Mouse (Mus musculus): ENCODE data around the gene Cfap61.

DNA sequence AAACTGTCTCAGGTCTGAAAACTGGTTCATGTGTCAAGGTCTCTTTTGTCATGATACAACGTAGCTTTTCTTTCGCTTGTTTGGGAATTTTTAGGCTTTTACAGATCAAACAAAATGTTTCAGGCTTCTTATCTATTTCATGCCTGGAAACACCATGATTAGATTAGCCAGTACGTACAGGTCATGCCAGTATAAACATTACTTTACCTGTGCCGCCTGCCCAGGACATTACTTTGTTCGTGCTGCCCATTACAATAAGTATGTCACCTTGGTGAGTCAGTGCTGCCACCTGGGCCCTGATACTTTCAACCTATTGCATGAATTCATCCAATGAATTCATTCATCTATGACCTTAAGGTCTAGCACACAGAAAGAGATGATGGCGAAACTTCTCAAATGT, 88.3 kb downstream of the Cfap61 start:
- TF ChIP-seq CTCF (IDR thresholded peaks at IDR 0.05) = no peak
- no peak for TF ChIP-seq POLR2A (IDR thresholded peaks at IDR 0.05; ENCODE audit: insufficient read depth, low read depth, low read length)
- TF ChIP-seq EP300 (IDR thresholded peaks at IDR 0.05; ENCODE audit: insufficient read depth, low read depth, low read length) = no peak

Measured in heart, adult 2 months (tissue).